ENCODE assay signal across 9 mouse cellular contexts in genomic region chr3:98990801-98991200, GRCm38 (mm10).
DNase-seq lines count a peak whose midpoint lies in the region; ATAC-seq and TF ChIP-seq lines count a peak whose summit lies in the region.
"Had no signal": no experiment of that assay in that cellular context is flagged by ENCODE, and none has a peak within 500 bp of the region (broad histone marks: within the 10 kb centered on the region; RNA-seq: fewer than 3 reads in every experiment).

No protein-coding gene starts in this region.

- H3K4me3 ChIP-seq in lung, embryonic 14.5 days (ENCODE audit: low read depth, low read length) = no peak overlapping the region
- no peak overlapping the region for H3K4me3 ChIP-seq in forebrain, embryonic 10.5 days
- H3K4me3 ChIP-seq in midbrain, embryonic 15.5 days = no peak overlapping the region

- H3K4me1 ChIP-seq in lung, embryonic 14.5 days (ENCODE audit: insufficient read depth) = peaks cover 5% of the 10 kb centered on the region; the same call in 1 of the 2 replicates
- H3K4me1 ChIP-seq in forebrain, embryonic 10.5 days = peaks cover 19% of the 10 kb centered on the region
- H3K4me1 ChIP-seq in midbrain, embryonic 15.5 days = no peaks in the 10 kb centered on the region

- WGBS in lung, embryonic 14.5 days = 14% methylated on average over 10 of the region's 10 CpGs
- WGBS in forebrain, embryonic 10.5 days = 20% methylated on average over 9 of the region's 10 CpGs
- 23% methylated on average over 10 of the region's 10 CpGs for WGBS in midbrain, embryonic 15.5 days

- no peaks in the 10 kb centered on the region for H3K36me3 ChIP-seq in lung, embryonic 14.5 days (ENCODE audit: insufficient read depth)
- no peaks in the 10 kb centered on the region for H3K36me3 ChIP-seq in forebrain, embryonic 10.5 days (replicated peaks)
- H3K36me3 ChIP-seq in midbrain, embryonic 15.5 days (replicated peaks) = no peaks in the 10 kb centered on the region

- peak; percentile 85; the same call in 1 of the 2 replicates for ATAC-seq in lung, embryonic 14.5 days (ENCODE audit: insufficient read depth)
- ATAC-seq in midbrain, embryonic 15.5 days (replicated peaks) = peak; percentile 94
- no peak for ATAC-seq in erythroblast, adult 5-6 weeks (replicated peaks; ENCODE audit: low FRiP score, poor library complexity, severe bottlenecking)

- H3K27ac ChIP-seq in lung, embryonic 14.5 days (ENCODE audit: low read depth) = no peak overlapping the region
- H3K27ac ChIP-seq in forebrain, embryonic 10.5 days = peak overlapping the region; percentile 62
- H3K27ac ChIP-seq in midbrain, embryonic 15.5 days = no peak overlapping the region

- no peaks in the 10 kb centered on the region for H3K9me3 ChIP-seq in lung, embryonic 14.5 days (ENCODE audit: low read depth, low read length)
- H3K9me3 ChIP-seq in forebrain, embryonic 10.5 days = no peaks in the 10 kb centered on the region; the same call in 1 of the 2 replicates
- H3K9me3 ChIP-seq in midbrain, embryonic 15.5 days = no peaks in the 10 kb centered on the region

- H3K27me3 ChIP-seq in lung, embryonic 14.5 days (ENCODE audit: insufficient read depth, low read length) = no peaks in the 10 kb centered on the region
- H3K27me3 ChIP-seq in forebrain, embryonic 10.5 days (ENCODE audit: poor library complexity, severe bottlenecking) = no peaks in the 10 kb centered on the region
- H3K27me3 ChIP-seq in midbrain, embryonic 15.5 days (replicated peaks) = no peaks in the 10 kb centered on the region
- H3K27me3 ChIP-seq: Patski had no signal

- H3K9ac ChIP-seq in lung, embryonic 14.5 days = no peak overlapping the region
- H3K9ac ChIP-seq in midbrain, embryonic 15.5 days = no peak overlapping the region

- TF ChIP-seq CTCF in lung, embryonic 14.5 days (IDR thresholded peaks at IDR 0.05; ENCODE audit: low read depth) = no peak

- H3K4me2 ChIP-seq in lung, embryonic 14.5 days = 0 out of 2 replicates have a peak overlapping the region, but pooled peaks have one; percentile 10
- H3K4me2 ChIP-seq in midbrain, embryonic 15.5 days = no peak overlapping the region

- peak; percentile 59 for DNase-seq in lung, embryonic 14.5 days
- no peak for DNase-seq in lung, postnatal 36 days
- DNase-seq in forebrain, embryonic 10.5 days (ENCODE audit: extremely low spot score, low spot score) = peak; percentile 64
- peak; percentile 5 to 15 for DNase-seq in heart, postnatal 14 days
- DNase-seq in kidney, postnatal 4 days = peak; percentile 12 to 25
- no peak for DNase-seq in spleen, adult 12 weeks (ENCODE audit: low spot score)

- intact Hi-C loops in heart, postnatal 14 days (cut with DNase I) = no loop called here

Comparison
In these comparisons a context has a peak if more than half of its experiments do, and no peak if none do; other contexts are left out.
1. DNase-seq: peak in lung, embryonic 14.5 days (single experiment), forebrain, embryonic 10.5 days (single experiment), heart, postnatal 14 days (2 of 2) and kidney, postnatal 4 days (2 of 2); none in lung, postnatal 36 days (single experiment) and spleen, adult 12 weeks (single experiment).